Mouse (Mus musculus) liver, adult 2 months (tissue): Measurements from ENCODE around the gene Emc8. TPM values are rescaled to one million over a fixed set of nuclear protein-coding genes. Genes with fewer than 3 reads are reported as not detected.

Source experiments
- DNase-seq: peaks from one replicate; pipeline ENCODE4 v3.0.0-alpha.2; 2011; ENCODE audit warnings: low read depth, low spot score; ENCODE audit errors: extremely low read depth
- H3K27ac ChIP-seq: fragments of 200-500 bp; replicated peaks from 2 replicates; pipeline ENCODE4 v1.5.1; 2012; ENCODE audit warnings: low read depth, mild to moderate bottlenecking, control low read depth, inconsistent platforms, low read length; ENCODE audit not compliant: insufficient read depth
- H3K27me3 ChIP-seq: fragments of 200-500 bp; 2 replicates; pipeline ENCODE4 v1.6.1; 2012; ENCODE audit warnings: mild to moderate bottlenecking, moderate library complexity, low read length, inconsistent platforms; ENCODE audit not compliant: control insufficient read depth, insufficient read depth
- H3K36me3 ChIP-seq: fragments of 200-500 bp; 2 replicates; pipeline ENCODE4 v1.6.1; 2012; ENCODE audit warnings: low read length, inconsistent platforms; ENCODE audit not compliant: control insufficient read depth, insufficient read depth
- H3K4me1 ChIP-seq: fragments of 200-500 bp; 2 replicates; pipeline ENCODE4 v1.6.1; 2011; ENCODE audit warnings: low read length; ENCODE audit not compliant: control insufficient read depth, insufficient read depth
- H3K4me3 ChIP-seq: fragments of 200-500 bp; 2 replicates; pipeline ENCODE4 v1.5.1; 2011; ENCODE audit warnings: low read depth, mild to moderate bottlenecking, control low read depth, low read length, moderate library complexity; ENCODE audit not compliant: insufficient read depth
- H3K79me2 ChIP-seq: fragments of 200-500 bp; 2 replicates; pipeline ENCODE4 v1.6.1; 2012; ENCODE audit warnings: inconsistent platforms, mild to moderate bottlenecking, low read length, moderate library complexity; ENCODE audit not compliant: control insufficient read depth, insufficient read depth
- H3K9ac ChIP-seq: fragments of 200-500 bp; 2 replicates; pipeline ENCODE4 v1.6.1; 2012; ENCODE audit warnings: low read depth, mild to moderate bottlenecking, control low read depth, inconsistent platforms, low read length
- CTCF ChIP-seq: fragments of 200-500 bp; IDR thresholded peaks from 2 replicates; pipeline ENCODE4 v1.5.1; 2011; ENCODE audit warnings: low read depth, low read length, control low read depth
- POLR2A ChIP-seq: fragments of 200-500 bp; IDR thresholded peaks from 2 replicates; pipeline ENCODE4 v1.6.1; 2011; ENCODE audit warnings: low read length, control low read depth; ENCODE audit not compliant: insufficient read depth; ENCODE audit errors: extremely low read depth
- WGBS: fragments of 180-500 bp; shearing (Covaris S2); methylation state at CpG from one replicate; pipeline ENCODE4 v1.1.7; 2018; 5-methylcytosine and 5-hydroxymethylcytosine counted together
- polyA plus RNA-seq: library from polyadenylated mRNA; depleted of rRNA; stranded (reverse); fragments of >200 nt; gene quantifications from 2 replicates; pipeline ENCODE4 v1.2.3, GENCODE M21; 2012
- total RNA-seq: library from RNA; depleted of rRNA; stranded (reverse); fragments of >200 nt; gene quantifications from 2 replicates; pipeline ENCODE4 v1.2.3, GENCODE M21; 2014

Gene Emc8
- total and polyA plus RNA-seq, 2 experiments: 6.7 to 47.8 TPM

DNA sequence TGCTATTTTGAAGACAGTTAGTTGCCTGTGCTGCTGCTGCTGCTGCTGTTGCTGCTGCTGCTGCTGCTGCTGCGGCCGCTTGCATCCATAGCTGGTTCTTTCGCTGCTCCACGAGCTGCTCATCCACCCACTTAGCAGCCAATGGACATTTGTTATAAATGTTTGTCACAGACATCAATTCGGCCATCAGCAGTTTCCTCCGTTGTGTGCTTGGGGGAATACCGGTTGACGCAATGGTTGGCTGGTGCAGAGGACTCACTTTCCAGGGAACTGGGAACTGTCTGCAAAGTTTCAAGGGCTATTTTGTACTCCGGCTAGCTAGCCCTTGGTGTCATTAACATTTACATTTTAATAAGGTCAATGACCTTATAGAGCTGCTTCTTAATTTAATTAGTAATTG is 35.8 kb upstream of the Emc8 start:
- H3K4me1 ChIP-seq: peaks cover 4% of the 10 kb centered on the region
- no peaks in the 10 kb centered on the region for H3K79me2 ChIP-seq
- H3K27me3 ChIP-seq: no peaks in the 10 kb centered on the region
- H3K9ac ChIP-seq: no peak overlapping the region
- H3K4me3 ChIP-seq: no peak overlapping the region
- no peaks in the 10 kb centered on the region for H3K36me3 ChIP-seq
- WGBS: 84% methylated on average over 9 of the region's 9 CpGs
- no peak overlapping the region for H3K27ac ChIP-seq
- TF ChIP-seq CTCF (no peak), POLR2A (no peak)
- no peak for DNase-seq

DNA sequence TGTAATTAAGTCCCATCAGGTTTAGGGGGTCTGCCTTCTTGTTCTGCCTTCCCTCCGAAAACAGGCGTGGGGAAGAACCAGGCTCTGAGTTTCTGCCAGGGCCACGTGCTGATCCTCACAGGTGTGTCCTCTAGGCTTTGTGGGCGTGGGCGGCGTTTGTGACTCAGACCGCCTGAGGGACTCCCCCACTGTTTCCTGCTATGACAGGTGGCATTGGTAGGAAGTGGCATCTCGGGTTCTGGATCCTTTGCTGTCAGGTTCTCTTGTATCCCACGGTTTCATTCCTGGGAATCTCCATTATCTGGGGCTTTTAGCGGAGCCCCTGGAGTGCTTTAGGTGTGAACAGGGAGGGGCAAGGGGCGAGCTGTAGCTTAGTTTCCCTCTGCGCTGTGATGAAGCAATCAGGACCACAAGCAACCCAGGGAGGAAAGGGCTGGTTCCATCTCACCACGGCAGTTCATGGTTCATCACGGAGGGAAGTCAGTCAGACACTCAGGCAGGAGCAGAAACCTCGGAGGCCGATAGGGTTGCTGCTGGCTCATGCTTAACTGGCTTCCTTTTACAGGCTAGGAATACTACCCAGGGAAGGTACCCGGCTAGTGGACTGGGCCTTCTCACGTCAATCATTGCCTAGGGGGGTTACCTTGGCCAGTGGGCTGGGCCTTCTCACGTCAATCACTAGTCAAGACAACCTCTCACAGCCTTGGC is 33.5 kb upstream of the Emc8 start:
- H3K79me2 ChIP-seq: no peaks in the 10 kb centered on the region
- TF ChIP-seq POLR2A (no peak), CTCF (no peak)
- no peak for DNase-seq
- 71% methylated on average over 19 of the region's 19 CpGs for WGBS
- no peak overlapping the region for H3K9ac ChIP-seq
- H3K27ac ChIP-seq: no peak overlapping the region
- H3K27me3 ChIP-seq: no peaks in the 10 kb centered on the region
- H3K36me3 ChIP-seq: no peaks in the 10 kb centered on the region
- no peak overlapping the region for H3K4me3 ChIP-seq
- peaks cover 4% of the 10 kb centered on the region for H3K4me1 ChIP-seq

DNA sequence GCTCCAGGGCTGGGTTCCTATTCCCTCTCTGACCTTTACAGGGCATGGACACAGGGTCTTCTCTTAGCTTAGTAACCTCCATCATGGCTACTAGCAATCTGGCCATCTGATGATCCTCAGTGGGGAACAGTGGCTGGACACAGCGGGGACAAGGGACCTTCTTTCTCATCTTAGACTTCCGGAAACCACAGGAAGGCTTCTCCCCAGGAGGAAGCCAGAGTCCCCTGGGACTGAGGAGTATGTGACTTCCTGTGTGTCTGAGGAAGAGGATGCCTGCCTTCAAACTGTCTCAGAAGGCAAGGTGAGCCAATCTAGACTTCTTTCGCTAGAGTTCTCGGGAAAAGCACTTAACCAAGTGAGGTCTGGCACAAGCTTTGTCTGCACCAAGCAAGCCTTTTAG is 31.7 kb upstream of the Emc8 start:
- DNase-seq: no peak
- Histone ChIP-seq H3K36me3 (no peaks in the 10 kb centered on the region), H3K79me2 (no peaks in the 10 kb centered on the region), H3K9ac (no peak overlapping the region), H3K4me3 (no peak overlapping the region), H3K4me1 (peaks cover 4% of the 10 kb centered on the region), H3K27me3 (no peaks in the 10 kb centered on the region), H3K27ac (peak overlapping the region; percentile 73)
- 71% methylated on average over 4 of the region's 4 CpGs for WGBS
- TF ChIP-seq POLR2A (no peak), CTCF (no peak)

DNA sequence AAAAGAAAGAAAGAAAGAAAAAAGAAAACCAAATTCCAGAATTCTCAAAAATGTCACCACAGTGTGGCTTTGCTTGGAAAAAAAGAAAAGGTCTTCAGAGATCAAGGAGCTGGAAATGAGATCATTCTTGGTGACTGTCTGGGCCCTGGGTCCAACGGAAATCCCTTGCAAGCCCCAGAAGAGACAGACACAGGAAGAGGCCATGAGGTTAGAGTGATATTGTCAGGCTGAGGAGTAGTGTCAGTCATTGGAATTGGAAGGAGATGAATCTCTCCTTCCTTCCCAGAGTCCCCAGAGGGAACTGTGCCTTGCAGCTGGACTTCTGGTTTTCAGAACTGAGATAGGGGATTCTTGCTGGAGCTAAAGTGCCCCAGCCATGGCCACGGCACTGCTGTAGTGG is 31.2 kb upstream of the Emc8 start:
- no peak overlapping the region for H3K9ac ChIP-seq
- TF ChIP-seq POLR2A (no peak), CTCF (no peak)
- WGBS: 72% methylated on average over 2 of the region's 2 CpGs
- peak; percentile 19 for DNase-seq
- H3K27me3 ChIP-seq: no peaks in the 10 kb centered on the region
- H3K36me3 ChIP-seq: no peaks in the 10 kb centered on the region
- H3K79me2 ChIP-seq: no peaks in the 10 kb centered on the region
- peaks cover 4% of the 10 kb centered on the region for H3K4me1 ChIP-seq
- H3K4me3 ChIP-seq: no peak overlapping the region
- H3K27ac ChIP-seq: peak overlapping the region; percentile 73

DNA sequence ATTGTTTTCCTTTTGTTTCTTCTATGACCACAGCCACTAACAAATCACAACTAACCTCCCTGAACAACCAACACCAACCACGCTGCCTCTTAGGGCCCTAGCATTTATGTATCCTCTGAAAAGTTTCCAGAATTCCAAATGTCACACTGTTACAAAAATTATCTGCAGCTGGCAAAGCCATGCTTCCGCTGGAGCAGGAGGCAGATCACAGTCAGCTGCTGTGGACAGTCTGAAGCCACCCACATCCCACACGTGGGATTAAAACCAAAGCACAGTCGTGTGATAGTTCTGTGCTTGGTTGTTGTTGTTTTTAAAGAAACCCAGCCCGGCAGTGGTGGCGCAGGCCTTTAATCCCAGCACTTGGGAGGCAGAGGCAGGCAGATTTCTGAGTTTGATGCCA is 30.7 kb upstream of the Emc8 start:
- DNase-seq: no peak
- Histone ChIP-seq H3K4me1 (peaks cover 6% of the 10 kb centered on the region), H3K27me3 (no peaks in the 10 kb centered on the region), H3K79me2 (no peaks in the 10 kb centered on the region), H3K4me3 (no peak overlapping the region), H3K36me3 (no peaks in the 10 kb centered on the region), H3K27ac (no peak overlapping the region; the same call in 1 of the 2 replicates), H3K9ac (no peak overlapping the region)
- TF ChIP-seq CTCF (no peak), POLR2A (no peak)
- 70% methylated on average over 6 of the region's 6 CpGs for WGBS

DNA sequence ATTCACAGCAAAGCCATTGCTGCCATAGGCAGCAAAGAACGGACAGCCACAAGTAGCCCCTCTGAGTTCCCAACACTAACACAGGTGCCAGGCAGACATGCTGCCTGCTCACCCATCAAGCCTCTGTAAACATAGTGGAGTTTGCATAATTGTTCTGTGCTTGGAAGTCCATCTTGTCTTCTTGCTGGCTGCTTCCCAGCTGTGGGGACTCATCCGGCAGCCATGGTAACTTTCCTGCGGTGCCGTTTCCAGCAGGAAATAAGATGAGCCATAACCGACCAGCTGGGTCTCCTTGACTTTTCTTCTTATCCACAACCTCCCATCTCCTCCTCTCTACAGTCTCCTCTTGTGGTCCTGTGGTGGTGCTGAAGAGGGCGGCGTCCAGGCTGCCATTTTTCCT is 30.1 kb upstream of the Emc8 start:
- H3K4me3 ChIP-seq: no peak overlapping the region
- 77% methylated on average over 7 of the region's 7 CpGs for WGBS
- H3K27me3 ChIP-seq: no peaks in the 10 kb centered on the region
- peaks cover 8% of the 10 kb centered on the region for H3K4me1 ChIP-seq
- no peak for DNase-seq
- peak overlapping the region; percentile 39 for H3K27ac ChIP-seq
- no peaks in the 10 kb centered on the region for H3K79me2 ChIP-seq
- TF ChIP-seq CTCF (no peak), POLR2A (no peak)
- H3K36me3 ChIP-seq: no peaks in the 10 kb centered on the region
- no peak overlapping the region for H3K9ac ChIP-seq

DNA sequence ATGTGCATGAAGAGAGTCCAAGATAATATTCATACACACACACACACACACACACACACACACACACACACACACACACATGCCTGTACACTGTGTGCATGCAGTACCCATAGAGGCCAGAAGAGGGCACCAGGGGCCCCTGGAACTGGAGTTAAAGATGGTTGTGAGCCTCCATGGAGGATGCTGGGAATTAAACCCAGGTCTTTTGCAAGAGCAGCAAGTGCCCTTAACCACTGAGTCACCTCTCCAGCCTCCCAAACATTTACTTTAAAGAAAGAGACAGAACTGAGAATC is 29.6 kb upstream of the Emc8 start:
- H3K4me1 ChIP-seq: peaks cover 8% of the 10 kb centered on the region
- no peak for DNase-seq
- H3K4me3 ChIP-seq: no peak overlapping the region
- H3K27me3 ChIP-seq: no peaks in the 10 kb centered on the region
- no peaks in the 10 kb centered on the region for H3K36me3 ChIP-seq
- no peak overlapping the region for H3K27ac ChIP-seq
- TF ChIP-seq POLR2A: no peak
- peak; percentile 42; the same call in 1 of the 2 replicates for TF ChIP-seq CTCF
- H3K9ac ChIP-seq: no peak overlapping the region
- no peaks in the 10 kb centered on the region for H3K79me2 ChIP-seq
